In genomic region chr1:172061217-172061616, GRCm38 (mm10) we compare ENCODE assay signal across 13 mouse cellular contexts. TPM values are rescaled to one million over a fixed set of nuclear protein-coding genes. Genes with fewer than 3 reads are reported as not detected.
DNase-seq lines count a peak whose midpoint lies in the region; ATAC-seq and TF ChIP-seq lines count a peak whose summit lies in the region.
"Had no signal": no experiment of that assay in that cellular context is flagged by ENCODE, and none has a peak within 500 bp of the region (broad histone marks: within the 10 kb centered on the region; RNA-seq: fewer than 3 reads in every experiment).

No protein-coding gene starts in this region.

- WGBS in kidney, embryonic 14.5 days, result 23% methylated on average over 8 of the region's 8 CpGs
- 22% methylated on average over 8 of the region's 8 CpGs for WGBS in forebrain, embryonic 13.5 days
- WGBS in neural tube, embryonic 15.5 days, result 6% methylated on average over 8 of the region's 8 CpGs

- H3K27me3 ChIP-seq in kidney, embryonic 14.5 days (ENCODE audit: control insufficient read depth, insufficient read depth, low read length), result no peaks in the 10 kb centered on the region
- H3K27me3 ChIP-seq in forebrain, embryonic 13.5 days, result no peaks in the 10 kb centered on the region
- H3K27me3 ChIP-seq in neural tube, embryonic 15.5 days (replicated peaks), result no peaks in the 10 kb centered on the region

- DNase-seq in kidney, adult 18-20 months, result no peak
- DNase-seq in adrenal gland, postnatal 4 days (ENCODE audit: low spot score in 2 of 2), result no peak
- DNase-seq in layer of hippocampus, adult 9-10 months (ENCODE audit: low spot score), result no peak
- no peak for DNase-seq in gastrocnemius, adult 2 months
- DNase-seq: kidney, postnatal 14 days; lung, postnatal 10 days had no signal

- H3K9ac ChIP-seq in kidney, embryonic 14.5 days (ENCODE audit: low read depth, low read length), result no peak overlapping the region
- peak overlapping the region; percentile 43 for H3K9ac ChIP-seq in forebrain, embryonic 13.5 days
- H3K9ac ChIP-seq in neural tube, embryonic 15.5 days (replicated peaks), result no peak overlapping the region
- H3K9ac ChIP-seq: embryonic facial prominence, embryonic 13.5 days had no signal

- H3K4me1 ChIP-seq in kidney, embryonic 14.5 days (ENCODE audit: control insufficient read depth, insufficient read depth, low read length), result peaks cover 7% of the 10 kb centered on the region; the same call in 1 of the 2 replicates
- H3K4me1 ChIP-seq in forebrain, embryonic 13.5 days, result peaks cover 50% of the 10 kb centered on the region
- peaks cover 27% of the 10 kb centered on the region for H3K4me1 ChIP-seq in neural tube, embryonic 15.5 days

- TF ChIP-seq CTCF in gastrocnemius, adult 2 months (IDR thresholded peaks at IDR 0.05), result no peak

- no peak overlapping the region for H3K4me2 ChIP-seq in kidney, embryonic 14.5 days (replicated peaks; ENCODE audit: low read depth, low read length)
- peak overlapping the region; percentile 3; the same call in 1 of the 2 replicates for H3K4me2 ChIP-seq in forebrain, embryonic 13.5 days
- no peak overlapping the region for H3K4me2 ChIP-seq in neural tube, embryonic 15.5 days
- H3K4me2 ChIP-seq: embryonic facial prominence, embryonic 13.5 days; liver, embryonic 11.5 days had no signal

- H3K9me3 ChIP-seq in kidney, embryonic 14.5 days (ENCODE audit: control insufficient read depth, low read length), result no peaks in the 10 kb centered on the region
- H3K9me3 ChIP-seq in forebrain, embryonic 13.5 days (replicated peaks), result no peaks in the 10 kb centered on the region
- H3K9me3 ChIP-seq in neural tube, embryonic 15.5 days (replicated peaks), result no peaks in the 10 kb centered on the region
- H3K9me3 ChIP-seq: embryonic facial prominence, embryonic 13.5 days had no signal

- peaks cover 18% of the 10 kb centered on the region for H3K36me3 ChIP-seq in kidney, embryonic 14.5 days (ENCODE audit: control insufficient read depth, insufficient read depth, low read length)
- peaks cover 27% of the 10 kb centered on the region for H3K36me3 ChIP-seq in forebrain, embryonic 13.5 days (ENCODE audit: poor library complexity, severe bottlenecking)
- peaks cover 21% of the 10 kb centered on the region for H3K36me3 ChIP-seq in neural tube, embryonic 15.5 days

- no peak overlapping the region for H3K4me3 ChIP-seq in kidney, embryonic 14.5 days (ENCODE audit: low read length)
- no peak overlapping the region for H3K4me3 ChIP-seq in forebrain, embryonic 13.5 days
- no peak overlapping the region for H3K4me3 ChIP-seq in neural tube, embryonic 15.5 days (replicated peaks)
- no peak overlapping the region for H3K4me3 ChIP-seq in gastrocnemius, adult 2 months
- H3K4me3 ChIP-seq: embryonic facial prominence, embryonic 13.5 days had no signal

- no peak overlapping the region for H3K27ac ChIP-seq in kidney, embryonic 14.5 days (ENCODE audit: low read depth, low read length)
- peak overlapping the region; percentile 88 for H3K27ac ChIP-seq in forebrain, embryonic 13.5 days
- H3K27ac ChIP-seq in neural tube, embryonic 15.5 days (replicated peaks), result peak overlapping the region; percentile 23; the same call in 1 of the 2 replicates
- no peak overlapping the region for H3K27ac ChIP-seq in gastrocnemius, adult 2 months
- H3K27ac ChIP-seq: embryonic facial prominence, embryonic 13.5 days had no signal

- ATAC-seq in kidney, embryonic 14.5 days (ENCODE audit: low FRiP score, low TSS enrichment), result peak; percentile 43; the same call in 1 of the 2 replicates
- peak; percentile 4; the same call in 1 of the 2 replicates for ATAC-seq in forebrain, embryonic 13.5 days
- ATAC-seq in megakaryocyte, adult 5-6 weeks (ENCODE audit: poor library complexity, severe bottlenecking), result 0 out of 2 replicates have a peak, but pooled peaks have one; percentile 38
- no peak for ATAC-seq in neural tube, embryonic 15.5 days (ENCODE audit: low FRiP score)

- intact Hi-C loops in gastrocnemius, adult 2 months (cut with DNase I), result no loop called here

RNA-seq across cellular contexts. Expression of gene Nhlh1, which starts 3.8 kb away (rescaled TPM):
- polyA plus RNA-seq in kidney, embryonic 14.5 days (2014; fragmentation: Nextera tagmentation; extraction: Ambion mirVana), result not detected in 2 replicates
- polyA plus RNA-seq in forebrain, embryonic 13.5 days (2015; fragmentation: Nextera tagmentation; extraction: Ambion mirVana), result 7.3 and 7.8 TPM in 2 replicates
- total RNA-seq in megakaryocyte, adult 5-6 weeks (2015), result not detected in 2 replicates
- not detected in 2 replicates for total RNA-seq in megakaryocyte, adult 5-6 weeks (2017)
- 2.2 and 2.6 TPM in 2 replicates for polyA plus RNA-seq in neural tube, embryonic 15.5 days (2015; fragmentation: Nextera tagmentation; extraction: Ambion mirVana)
- under 1 TPM in 1 of 2 experiments, not detected in 1; 0.31 TPM for total RNA-seq in adrenal gland, postnatal 4 days (2021)
- not detected for total RNA-seq in gastrocnemius, adult 2 months (2021)
- polyA plus RNA-seq: stomach, embryonic 14.5 days had no signal

RNA-seq across cellular contexts. Expression of gene Copa, which starts 21.1 kb away (rescaled TPM):
- polyA plus RNA-seq in kidney, embryonic 14.5 days (2014; fragmentation: Nextera tagmentation; extraction: Ambion mirVana), result 78.1 and 194 TPM in 2 replicates
- polyA plus RNA-seq in forebrain, embryonic 13.5 days (2015; fragmentation: Nextera tagmentation; extraction: Ambion mirVana), result 174 and 194 TPM in 2 replicates
- total RNA-seq in megakaryocyte, adult 5-6 weeks (2015), result 120 and 132 TPM in 2 replicates
- 122 and 132 TPM in 2 replicates for total RNA-seq in megakaryocyte, adult 5-6 weeks (2017)
- 174 and 182 TPM in 2 replicates for polyA plus RNA-seq in neural tube, embryonic 15.5 days (2015; fragmentation: Nextera tagmentation; extraction: Ambion mirVana)
- total RNA-seq in adrenal gland, postnatal 4 days (2021), result 100 to 1,000 TPM; 187 to 205 TPM
- total RNA-seq in gastrocnemius, adult 2 months (2021), result 10 to 100 TPM; 88.3 to 90.9 TPM

RNA-seq across cellular contexts. Expression of gene Ncstn, which starts 21.4 kb away (rescaled TPM):
- 66.5 and 136 TPM in 2 replicates for polyA plus RNA-seq in kidney, embryonic 14.5 days (2014; fragmentation: Nextera tagmentation; extraction: Ambion mirVana)
- polyA plus RNA-seq in forebrain, embryonic 13.5 days (2015; fragmentation: Nextera tagmentation; extraction: Ambion mirVana), result 95.5 and 106 TPM in 2 replicates
- total RNA-seq in megakaryocyte, adult 5-6 weeks (2015), result 81.2 and 87.8 TPM in 2 replicates
- 39.8 and 45.5 TPM in 2 replicates for total RNA-seq in megakaryocyte, adult 5-6 weeks (2017)
- polyA plus RNA-seq in neural tube, embryonic 15.5 days (2015; fragmentation: Nextera tagmentation; extraction: Ambion mirVana), result 100 and 109 TPM in 2 replicates
- 100 to 1,000 TPM; 148 to 154 TPM for total RNA-seq in adrenal gland, postnatal 4 days (2021)
- 10 to 100 TPM; 27.1 to 31.9 TPM for total RNA-seq in gastrocnemius, adult 2 months (2021)

RNA-seq across cellular contexts. Expression of gene Vangl2, which starts 33.0 kb away (rescaled TPM):
- polyA plus RNA-seq in kidney, embryonic 14.5 days (2014; fragmentation: Nextera tagmentation; extraction: Ambion mirVana), result 18.2 and 19.0 TPM in 2 replicates
- polyA plus RNA-seq in forebrain, embryonic 13.5 days (2015; fragmentation: Nextera tagmentation; extraction: Ambion mirVana), result 55.0 and 55.4 TPM in 2 replicates
- 2.1 and 2.8 TPM in 2 replicates for total RNA-seq in megakaryocyte, adult 5-6 weeks (2015)
- total RNA-seq in megakaryocyte, adult 5-6 weeks (2017), result 1.8 and 2.5 TPM in 2 replicates
- 37.3 and 40.1 TPM in 2 replicates for polyA plus RNA-seq in neural tube, embryonic 15.5 days (2015; fragmentation: Nextera tagmentation; extraction: Ambion mirVana)
- 10 to 100 TPM; 16.2 to 18.7 TPM for total RNA-seq in adrenal gland, postnatal 4 days (2021)
- total RNA-seq in gastrocnemius, adult 2 months (2021), result under 1 TPM; 0.47 to 0.54 TPM

Comparison
In these comparisons a context has a peak if more than half of its experiments do, and no peak if none do; other contexts are left out.
1. H3K27ac ChIP-seq: peak in forebrain, embryonic 13.5 days (single experiment) and neural tube, embryonic 15.5 days (single experiment); none in kidney, embryonic 14.5 days (single experiment) and gastrocnemius, adult 2 months (single experiment).